Mouse (Mus musculus) neural tube, embryonic 11.5 days (tissue): ENCODE measurements around the gene Hist1h4c. TPM values are rescaled to one million over a fixed set of nuclear protein-coding genes. Genes with fewer than 3 reads are reported as not detected.
"Not testable (repeated sequence)": the region's sequence is repeated elsewhere in the genome, so short reads cannot be mapped to it uniquely, and the experiment has no call there.

Experiments
- ATAC-seq: fragments of 200-750 bp; cut with Nextera tagmentation; 2 replicates; pipeline ENCODE4 v1.8.0; 2017; ENCODE audit warnings: moderate number of reproducible peaks, mild to moderate bottlenecking, moderate TSS enrichment, moderate library complexity; ENCODE audit not compliant: insufficient read depth, low FRiP score, low TSS enrichment
- DNase-seq: peaks from one replicate; pipeline ENCODE4 v3.0.0-alpha.2; 2015; ENCODE audit warnings: low spot score
- H3K27ac ChIP-seq: fragments of 300-500 bp; sonication (generic); 2 replicates; pipeline ENCODE4 v1.5.1; 2014; ENCODE audit warnings: low read depth, mild to moderate bottlenecking, low read length
- H3K27me3 ChIP-seq: fragments of 300-500 bp; sonication (generic); 2 replicates; pipeline ENCODE4 v1.6.1; 2014; ENCODE audit warnings: mild to moderate bottlenecking, low read length, mixed read lengths; ENCODE audit not compliant: control insufficient read depth, insufficient read depth
- H3K36me3 ChIP-seq: fragments of 300-500 bp; sonication (generic); 2 replicates; pipeline ENCODE4 v1.6.1; 2014; ENCODE audit warnings: mild to moderate bottlenecking, low read length, moderate library complexity, mixed read lengths; ENCODE audit not compliant: control insufficient read depth, insufficient read depth
- H3K4me1 ChIP-seq: fragments of 300-500 bp; sonication (generic); 2 replicates; pipeline ENCODE4 v1.6.1; 2014; ENCODE audit warnings: low read length, mixed read lengths; ENCODE audit not compliant: control insufficient read depth, insufficient read depth
- H3K4me2 ChIP-seq: fragments of 300-500 bp; sonication (generic); 2 replicates; pipeline ENCODE4 v1.6.1; 2014; ENCODE audit warnings: low read depth, mild to moderate bottlenecking, moderate library complexity
- H3K4me3 ChIP-seq: fragments of 300-500 bp; sonication (generic); 2 replicates; pipeline ENCODE4 v1.5.1; 2014; ENCODE audit warnings: low read depth, low read length
- H3K9ac ChIP-seq: fragments of 300-500 bp; sonication (generic); 2 replicates; pipeline ENCODE4 v1.6.1; 2014; ENCODE audit warnings: mild to moderate bottlenecking, low read length
- H3K9me3 ChIP-seq: fragments of 300-500 bp; sonication (generic); 2 replicates; pipeline ENCODE4 v1.6.1; 2016; ENCODE audit warnings: low read length; ENCODE audit not compliant: control insufficient read depth
- WGBS: fragments of 180-500 bp; shearing (Covaris S2); extraction: QIAGEN DNeasy Blood & Tissue Kit; methylation state at CpG from one replicate; pipeline ENCODE4 v1.1.7; 2014; 5-methylcytosine and 5-hydroxymethylcytosine counted together
- polyA plus RNA-seq: library from polyadenylated mRNA; unstranded; fragments of >200 nt; fragmentation: Nextera tagmentation; extraction: Ambion mirVana; gene quantifications from 2 replicates; pipeline ENCODE4 v1.2.1, GENCODE M21; 2014

Gene Hist1h4c
- polyA plus RNA-seq: 4.1 and 5.2 TPM in 2 replicates

- Histone ChIP-seq H3K36me3 (no peaks in the 10 kb centered on the region), H3K27me3 (no peaks in the 10 kb centered on the region), H3K27ac (peak within 1 kb of the TSS; percentile 77), H3K9me3 (no peaks in the 10 kb centered on the region), H3K4me3 (peak within 1 kb of the TSS; percentile 40), H3K4me1 (0 out of 2 replicates have a peak, but pooled peaks cover 3% of the 10 kb centered on the region), H3K9ac (peak within 1 kb of the TSS; percentile 54), H3K4me2 (peak within 1 kb of the TSS; percentile 51)
- DNase-seq: peak; percentile 98
- WGBS: 0% methylated on average over 20 of the region's 22 CpGs
- peak; percentile 95 for ATAC-seq
Measured at GRCm38 (mm10) chr13:23698300-23698693, at the start of gene Hist1h4c. Gene Hist1h4c, minus strand, starts transcription at chr13:23698454.

GRCm38 (mm10) chr13:23747892-23748288 is 49.6 kb upstream of the Hist1h4c start:
- peaks cover 13% of the 10 kb centered on the region; the same call in 1 of the 2 replicates for H3K4me1 ChIP-seq
- no peaks in the 10 kb centered on the region for H3K9me3 ChIP-seq
- 7% methylated on average over 4 of the region's 4 CpGs for WGBS
- ATAC-seq (no peak), DNase-seq (peak; percentile 31)
- peak overlapping the region; percentile 58 for H3K4me2 ChIP-seq
- H3K4me3 ChIP-seq: no peak overlapping the region
- H3K9ac ChIP-seq: peak overlapping the region; percentile 40
- H3K36me3 ChIP-seq: no peaks in the 10 kb centered on the region
- no peaks in the 10 kb centered on the region for H3K27me3 ChIP-seq
- H3K27ac ChIP-seq: peak overlapping the region; percentile 98

DNA sequence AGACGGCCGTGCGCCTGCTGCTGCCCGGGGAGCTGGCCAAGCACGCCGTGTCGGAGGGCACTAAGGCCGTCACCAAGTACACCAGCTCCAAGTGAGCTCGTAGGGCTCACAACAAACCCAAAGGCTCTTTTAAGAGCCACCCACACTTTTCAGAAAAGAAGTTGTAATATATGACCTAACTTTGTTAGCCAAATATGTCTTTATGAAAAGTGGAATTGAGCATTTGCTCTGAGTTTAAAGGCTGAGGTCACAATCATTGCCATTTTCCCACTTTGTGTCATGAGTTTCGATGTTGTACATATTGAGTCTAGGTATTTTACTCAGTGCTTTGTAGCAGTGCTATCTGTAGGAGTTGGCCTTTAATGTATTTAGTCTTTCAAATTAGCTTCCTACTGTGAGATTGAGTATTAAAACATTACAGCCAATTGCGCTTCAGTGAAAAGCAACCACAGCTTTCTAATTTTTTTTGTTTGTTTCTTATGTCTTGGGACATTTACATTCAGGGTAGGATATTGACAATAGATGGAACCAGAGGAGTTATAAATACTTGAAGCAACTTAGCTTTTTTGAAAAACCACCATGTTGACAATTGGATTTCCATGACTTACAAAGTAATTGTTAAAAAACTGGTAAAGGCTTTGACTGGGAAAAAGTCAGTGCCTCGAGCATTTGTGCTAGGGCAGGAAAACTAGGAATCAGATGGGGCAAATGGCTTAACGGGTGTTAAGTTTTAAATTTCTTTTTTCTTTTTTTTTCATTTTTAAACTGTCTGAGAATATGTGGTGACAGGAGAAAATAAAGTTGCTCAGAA is 49.0 kb upstream of the Hist1h4c start:
- ATAC-seq: peak; percentile 7; the same call in 1 of the 2 replicates
- Histone ChIP-seq H3K4me1 (peaks cover 13% of the 10 kb centered on the region; the same call in 1 of the 2 replicates), H3K4me2 (peak overlapping the region; percentile 58), H3K9me3 (no peaks in the 10 kb centered on the region), H3K9ac (peak overlapping the region; percentile 63), H3K4me3 (peak overlapping the region; percentile 36), H3K27ac (peak overlapping the region; percentile 98), H3K36me3 (no peaks in the 10 kb centered on the region), H3K27me3 (no peaks in the 10 kb centered on the region)
- WGBS: 3% methylated on average over 10 of the region's 13 CpGs
- peak; percentile 36 for DNase-seq

GRCm38 (mm10) chr13:23746201-23747080 is 48.2 kb upstream of the Hist1h4c start, which contains the start of gene Hist1h2bb:
Gene Hist1h2bb, plus strand, starts transcription at chr13:23746734.
- Histone ChIP-seq H3K27ac (peak within 1 kb of the TSS; percentile 98), H3K4me3 (peak within 1 kb of the TSS; percentile 36), H3K9ac (peak within 1 kb of the TSS; percentile 63), H3K4me2 (peak within 1 kb of the TSS; percentile 58), H3K4me1 (peaks cover 13% of the 10 kb centered on the region; the same call in 1 of the 2 replicates)
- under 1% methylated on average over 36 of the region's 58 CpGs for WGBS
- peak; percentile 89 for ATAC-seq
- H3K9me3 ChIP-seq, H3K27me3 ChIP-seq, H3K36me3 ChIP-seq: not testable (repeated sequence)
- peak; percentile 82 for DNase-seq

DNA sequence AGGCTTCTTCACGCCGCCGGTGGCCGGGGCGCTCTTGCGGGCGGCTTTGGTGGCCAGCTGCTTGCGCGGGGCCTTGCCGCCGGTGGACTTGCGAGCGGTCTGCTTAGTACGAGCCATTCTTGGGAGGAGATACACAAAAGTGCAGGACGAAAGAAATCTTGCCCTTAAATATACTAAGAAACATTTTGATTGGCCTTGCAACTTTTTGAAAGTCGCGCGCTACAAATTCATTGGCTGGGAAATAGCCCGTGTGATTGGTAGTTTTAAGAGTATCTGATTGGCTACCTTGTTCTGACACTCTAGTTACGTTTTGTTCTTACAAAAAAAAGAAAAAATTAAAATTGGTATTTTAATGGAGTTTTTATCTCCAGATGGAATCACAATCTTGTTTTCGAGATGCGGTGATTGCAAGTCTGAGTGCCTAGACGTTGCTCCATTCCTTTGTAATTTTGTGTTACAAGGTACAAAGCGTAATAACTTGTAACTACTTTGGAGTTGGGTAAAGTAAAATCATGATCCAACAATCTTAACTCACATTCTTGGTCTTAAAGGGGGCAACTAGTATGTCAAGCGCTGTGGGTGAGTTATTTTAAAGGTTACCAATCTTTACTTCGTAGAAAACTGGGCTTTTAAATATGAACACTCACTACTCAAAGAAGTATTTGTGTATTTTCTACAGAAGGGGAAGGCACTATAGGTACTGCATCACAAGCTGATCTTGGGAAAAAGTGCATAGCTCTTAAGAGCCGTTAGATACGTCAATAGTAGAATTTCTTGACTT is 47.3 kb upstream of the Hist1h4c start, which contains the start of gene Hist1h3c:
Gene Hist1h3c, minus strand, starts transcription at position 222 of the 781 bp plus-strand sequence.
- H3K27ac ChIP-seq: peak within 1 kb of the TSS; percentile 98
- WGBS: under 1% methylated on average over 24 of the region's 28 CpGs
- no peaks in the 10 kb centered on the region for H3K36me3 ChIP-seq
- DNase-seq: peak; percentile 87
- H3K4me3 ChIP-seq: peak within 1 kb of the TSS; percentile 36
- no peaks in the 10 kb centered on the region for H3K27me3 ChIP-seq
- peaks cover 13% of the 10 kb centered on the region; the same call in 1 of the 2 replicates for H3K4me1 ChIP-seq
- ATAC-seq: peak; percentile 76
- peak within 1 kb of the TSS; percentile 58 for H3K4me2 ChIP-seq
- H3K9ac ChIP-seq: peak within 1 kb of the TSS; percentile 63
- no peaks in the 10 kb centered on the region for H3K9me3 ChIP-seq

GRCm38 (mm10) chr13:23744421-23745380 is 46.4 kb upstream of the Hist1h4c start:
- Histone ChIP-seq H3K4me3 (peak overlapping the region; percentile 32), H3K4me2 (peak overlapping the region; percentile 58), H3K27ac (peak overlapping the region; percentile 70; the same call in 1 of the 2 replicates), H3K9me3 (no peaks in the 10 kb centered on the region), H3K4me1 (peaks cover 16% of the 10 kb centered on the region; the same call in 1 of the 2 replicates), H3K9ac (peak overlapping the region; percentile 60), H3K36me3 (no peaks in the 10 kb centered on the region), H3K27me3 (no peaks in the 10 kb centered on the region)
- WGBS: 3% methylated on average over 20 of the region's 36 CpGs
- no peak for ATAC-seq
- no peak for DNase-seq

DNA sequence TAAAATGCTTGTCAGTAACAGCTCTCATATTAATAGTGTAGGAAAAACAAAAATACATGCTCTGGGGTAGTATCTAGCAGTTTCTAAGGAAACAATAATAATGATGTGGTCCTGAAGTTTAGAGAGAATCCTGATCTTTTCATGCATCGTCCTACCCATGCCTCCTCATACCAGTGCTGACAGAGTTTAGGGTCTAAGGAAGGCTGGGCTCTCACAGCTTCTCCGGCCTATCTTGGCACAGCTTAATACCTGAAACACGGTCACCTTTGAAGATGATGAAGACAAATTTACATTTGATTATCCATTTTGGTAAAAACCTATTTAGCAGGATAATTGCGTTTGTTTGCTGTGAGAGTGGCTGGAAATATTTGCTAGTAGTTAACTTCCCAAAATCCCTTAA is 45.7 kb upstream of the Hist1h4c start:
- Histone ChIP-seq H3K9ac (no peak overlapping the region; the same call in 1 of the 2 replicates), H3K27ac (peak overlapping the region; percentile 70; the same call in 1 of the 2 replicates), H3K4me2 (peak overlapping the region; percentile 11; the same call in 1 of the 2 replicates), H3K27me3 (no peaks in the 10 kb centered on the region), H3K4me3 (peak overlapping the region; percentile 32; the same call in 1 of the 2 replicates), H3K9me3 (no peaks in the 10 kb centered on the region), H3K4me1 (peaks cover 18% of the 10 kb centered on the region; the same call in 1 of the 2 replicates), H3K36me3 (no peaks in the 10 kb centered on the region)
- 53% methylated on average over 4 of the region's 4 CpGs for WGBS
- no peak for DNase-seq
- ATAC-seq: no peak
